Mouse (Mus musculus): Measurements from ENCODE around the gene Klf6. TPM values are rescaled to one million over a fixed set of nuclear protein-coding genes. Genes with fewer than 3 reads are reported as not detected.

The Klf6 gene
- polyA plus RNA-seq, 1 experiment from 2014 or later: 31.5 TPM

- 71% methylated on average over 3 of the region's 3 CpGs for WGBS
- no peak for DNase-seq (ENCODE audit: low spot score)
- Histone ChIP-seq H3K4me1 (replicated peaks; ENCODE audit: control insufficient read depth, insufficient read depth, low read length) (no peaks in the 10 kb centered on the region), H3K27me3 (replicated peaks; ENCODE audit: control insufficient read depth, insufficient read depth, low read length) (no peaks in the 10 kb centered on the region), H3K4me3 (ENCODE audit: low read depth, low read length) (no peak overlapping the region), H3K27ac (ENCODE audit: low read depth, low read length) (no peak overlapping the region), H3K36me3 (ENCODE audit: control insufficient read depth, insufficient read depth, low read length) (no peaks in the 10 kb centered on the region), H3K9ac (ENCODE audit: low read depth, low read length) (no peak overlapping the region), H3K4me2 (no peak overlapping the region), H3K9me3 (ENCODE audit: control insufficient read depth, low read length) (no peaks in the 10 kb centered on the region)
- no peak for ATAC-seq (replicated peaks; ENCODE audit: low FRiP score)
Observed at GRCm38 (mm10) chr13:5899641-5900040, 38.4 kb downstream of the Klf6 start.

GRCm38 (mm10) chr13:5913201-5913600 lies 51.9 kb downstream of the Klf6 start:
- no peak overlapping the region for H3K9ac ChIP-seq (ENCODE audit: low read depth, low read length)
- H3K36me3 ChIP-seq (ENCODE audit: control insufficient read depth, insufficient read depth, low read length): no peaks in the 10 kb centered on the region
- no peak overlapping the region for H3K27ac ChIP-seq (ENCODE audit: low read depth, low read length)
- H3K4me3 ChIP-seq (ENCODE audit: low read depth, low read length): no peak overlapping the region
- DNase-seq (ENCODE audit: low spot score) (no peak), ATAC-seq (replicated peaks; ENCODE audit: low FRiP score) (no peak)
- no peak overlapping the region for H3K4me2 ChIP-seq
- H3K27me3 ChIP-seq (replicated peaks; ENCODE audit: control insufficient read depth, insufficient read depth, low read length): no peaks in the 10 kb centered on the region
- no peaks in the 10 kb centered on the region for H3K9me3 ChIP-seq (ENCODE audit: control insufficient read depth, low read length)
- 58% methylated on average over 3 of the region's 3 CpGs for WGBS
- H3K4me1 ChIP-seq (replicated peaks; ENCODE audit: control insufficient read depth, insufficient read depth, low read length): no peaks in the 10 kb centered on the region

- H3K27me3 ChIP-seq (replicated peaks; ENCODE audit: control insufficient read depth, insufficient read depth, low read length): no peaks in the 10 kb centered on the region
- no peak for ATAC-seq (replicated peaks; ENCODE audit: low FRiP score)
Observed at GRCm38 (mm10) chr13:5917360-5917759, 56.1 kb downstream of the Klf6 start.

GRCm38 (mm10) chr13:5919966-5920365 lies 58.7 kb downstream of the Klf6 start:
- ATAC-seq (replicated peaks; ENCODE audit: low FRiP score): no peak
- WGBS: 71% methylated on average over 4 of the region's 4 CpGs
- no peaks in the 10 kb centered on the region for H3K27me3 ChIP-seq (replicated peaks; ENCODE audit: control insufficient read depth, insufficient read depth, low read length)

More at GRCm38 (mm10) chr13:5917360-5917759, 56.1 kb downstream of the Klf6 start:
- no peak for DNase-seq (ENCODE audit: low spot score)
- H3K9ac ChIP-seq (ENCODE audit: low read depth, low read length): no peak overlapping the region
- H3K4me3 ChIP-seq (ENCODE audit: low read depth, low read length): no peak overlapping the region
- H3K36me3 ChIP-seq (ENCODE audit: control insufficient read depth, insufficient read depth, low read length): no peaks in the 10 kb centered on the region
- H3K4me1 ChIP-seq (replicated peaks; ENCODE audit: control insufficient read depth, insufficient read depth, low read length): no peaks in the 10 kb centered on the region
- H3K4me2 ChIP-seq: no peak overlapping the region
- H3K9me3 ChIP-seq (ENCODE audit: control insufficient read depth, low read length): no peaks in the 10 kb centered on the region
- H3K27ac ChIP-seq (ENCODE audit: low read depth, low read length): no peak overlapping the region

More at GRCm38 (mm10) chr13:5919966-5920365, 58.7 kb downstream of the Klf6 start:
- Histone ChIP-seq H3K9me3 (ENCODE audit: control insufficient read depth, low read length) (no peaks in the 10 kb centered on the region), H3K36me3 (ENCODE audit: control insufficient read depth, insufficient read depth, low read length) (no peaks in the 10 kb centered on the region), H3K27ac (ENCODE audit: low read depth, low read length) (no peak overlapping the region), H3K4me2 (no peak overlapping the region), H3K9ac (ENCODE audit: low read depth, low read length) (no peak overlapping the region), H3K4me1 (replicated peaks; ENCODE audit: control insufficient read depth, insufficient read depth, low read length) (no peaks in the 10 kb centered on the region), H3K4me3 (ENCODE audit: low read depth, low read length) (no peak overlapping the region)
- DNase-seq (ENCODE audit: low spot score): no peak

Small RNA genes within 50 kb of the gene (microRNA-seq; reads per million reads assigned to microRNA genes)
- not detected for gene Gm26043 (ENCODE audit: borderline number of aligned reads)

All from liver, embryonic 11.5 days (tissue).